Mouse (Mus musculus) liver, embryonic 14.5 days (tissue): ENCODE measurements around the gene P2rx1. TPM values are rescaled to one million over a fixed set of nuclear protein-coding genes. Genes with fewer than 3 reads are reported as not detected.
A peak's percentile ranks its signal among the peaks of the same experiment; 100 is the strongest.

Experiments used
- ATAC-seq: fragments of 200-750 bp; cut with Nextera tagmentation; 2 replicates; pipeline ENCODE4 v1.8.0; 2017; ENCODE audit warnings: moderate number of reproducible peaks, mild to moderate bottlenecking, moderate library complexity; ENCODE audit not compliant: insufficient read depth
- DNase-seq, 3 experiments: peaks; one replicate each; pipeline ENCODE4 v3.0.0-alpha.2; 2012 to 2013; ENCODE audit warnings: low read depth in 3 of 3, low spot score in 3 of 3
- H3K27ac ChIP-seq: fragments of 300-500 bp; sonication (generic); 2 replicates; pipeline ENCODE4 v1.5.1; 2014; ENCODE audit warnings: moderate library complexity, mild to moderate bottlenecking, control low read depth, inconsistent platforms
- H3K27me3 ChIP-seq: fragments of 300-500 bp; sonication (generic); 2 replicates; pipeline ENCODE4 v1.6.1; 2014; ENCODE audit warnings: mild to moderate bottlenecking, low read length, moderate library complexity; ENCODE audit not compliant: control insufficient read depth, insufficient read depth
- H3K36me3 ChIP-seq: fragments of 300-500 bp; sonication (generic); replicated peaks from 2 replicates; pipeline ENCODE4 v1.6.1; 2014; ENCODE audit warnings: low read depth; ENCODE audit not compliant: control insufficient read depth, insufficient read depth
- H3K4me1 ChIP-seq, 2 experiments: fragments of 200-500 bp in 1 of 2; fragments of 300-500 bp in 1 of 2; sonication (generic) in 1 of 2; replicated peaks; 2 replicates each; pipeline ENCODE4 v1.6.1; 2012 to 2014; ENCODE audit warnings: antibody characterized with exemption in 1 of 2, inconsistent platforms in 1 of 2, low read length in 1 of 2; ENCODE audit not compliant: control insufficient read depth in 2 of 2, insufficient read depth in 2 of 2
- H3K4me2 ChIP-seq: fragments of 300-500 bp; sonication (generic); 2 replicates; pipeline ENCODE4 v1.6.1; 2014; ENCODE audit warnings: low read depth, mild to moderate bottlenecking, control low read depth, moderate library complexity
- H3K4me3 ChIP-seq, 2 experiments: fragments of 200-500 bp in 1 of 2; fragments of 300-500 bp in 1 of 2; sonication (generic) in 1 of 2; 2 replicates each; pipeline ENCODE4 v1.5.1; 2012 to 2014; ENCODE audit warnings: low read depth in 2 of 2, low read length in 2 of 2, mild to moderate bottlenecking in 2 of 2, control low read depth in 1 of 2, inconsistent platforms in 1 of 2, moderate library complexity in 1 of 2; ENCODE audit not compliant: insufficient read depth in 1 of 2
- H3K9ac ChIP-seq: fragments of 300-500 bp; sonication (generic); replicated peaks from 2 replicates; pipeline ENCODE4 v1.6.1; 2014; ENCODE audit warnings: mild to moderate bottlenecking, control low read depth, moderate library complexity
- H3K9me3 ChIP-seq: fragments of 300-500 bp; sonication (generic); 2 replicates; pipeline ENCODE4 v1.6.1; 2016; ENCODE audit warnings: low read length, mixed read lengths; ENCODE audit not compliant: control insufficient read depth
- CTCF ChIP-seq: IDR thresholded peaks from 2 replicates; pipeline ENCODE4 v1.5.1; 2016; ENCODE audit warnings: antibody characterized with exemption, low read depth, control low read depth
- EP300 ChIP-seq: IDR thresholded peaks from 2 replicates; pipeline ENCODE4 v1.6.1; 2016; ENCODE audit warnings: antibody characterized with exemption, low read depth
- WGBS: fragments of 180-500 bp; shearing (Covaris S2); extraction: QIAGEN DNeasy Blood & Tissue Kit; methylation state at CpG from one replicate; pipeline ENCODE4 v1.1.7; 2014; ENCODE audit not compliant: insufficient replicate concordance; 5-methylcytosine and 5-hydroxymethylcytosine counted together
- polyA plus RNA-seq, 2 experiments: library from polyadenylated mRNA; depleted of rRNA in 1 of 2; stranded (reverse) in 1 of 2; unstranded in 1 of 2; fragments of >200 nt; fragmentation: Nextera tagmentation in 1 of 2; extraction: Ambion mirVana in 1 of 2; gene quantifications; 2 replicates each; pipeline versions ENCODE4 v1.2.1 to v1.2.3; 2012 to 2014

The P2rx1 gene
- polyA plus RNA-seq, 2 experiments: 4.6 to 6.8 TPM

GRCm38 (mm10) chr11:72953440-72954151 is 45.3 kb upstream of the P2rx1 start:
- Histone ChIP-seq H3K36me3 (no peaks in the 10 kb centered on the region), H3K4me2 (no peak overlapping the region), H3K4me3 (no peak overlapping the region), H3K27me3 (no peaks in the 10 kb centered on the region), H3K9ac (no peak overlapping the region), H3K27ac (no peak overlapping the region), H3K9me3 (no peaks in the 10 kb centered on the region), H3K4me1 (peaks cover 0 to 26% of the 10 kb centered on the region in 2 experiments; a peak in 2 of 4 replicates)
- 50% methylated on average over 4 of the region's 4 CpGs for WGBS
- ATAC-seq (no peak), DNase-seq (no peak)
- TF ChIP-seq CTCF (no peak), EP300 (no peak)

- Histone ChIP-seq H3K4me3 (no peak overlapping the region), H3K27me3 (no peaks in the 10 kb centered on the region), H3K4me2 (no peak overlapping the region), H3K4me1 (peaks cover 0 to 26% of the 10 kb centered on the region in 2 experiments; a peak in 2 of 4 replicates), H3K36me3 (no peaks in the 10 kb centered on the region), H3K9ac (no peak overlapping the region), H3K9me3 (no peaks in the 10 kb centered on the region), H3K27ac (no peak overlapping the region)
- TF ChIP-seq EP300: no peak
- TF ChIP-seq CTCF: no peak
- no peak for ATAC-seq
- no peak for DNase-seq
- WGBS: 59% methylated on average over 4 of the region's 4 CpGs
These were observed 44.7 kb upstream of the P2rx1 start for GRCm38 (mm10) chr11:72954216-72954615.

GRCm38 (mm10) chr11:72955339-72955974 is 43.4 kb upstream of the P2rx1 start:
- DNase-seq (no peak), ATAC-seq (peak; percentile 33; the same call in 1 of the 2 replicates)
- WGBS: 12% methylated on average over 5 of the region's 5 CpGs
- no peak overlapping the region for H3K27ac ChIP-seq
- H3K27me3 ChIP-seq: no peaks in the 10 kb centered on the region; the same call in 1 of the 2 replicates
- TF ChIP-seq CTCF (no peak), EP300 (no peak)
- H3K4me1 ChIP-seq: peaks cover 0 to 26% of the 10 kb centered on the region in 2 experiments; a peak in 2 of 4 replicates
- H3K9me3 ChIP-seq: no peaks in the 10 kb centered on the region
- no peak overlapping the region for H3K4me2 ChIP-seq
- H3K4me3 ChIP-seq: no peak overlapping the region
- H3K9ac ChIP-seq: no peak overlapping the region
- no peaks in the 10 kb centered on the region for H3K36me3 ChIP-seq

GRCm38 (mm10) chr11:72957318-72957717 is 41.6 kb upstream of the P2rx1 start:
- no peak overlapping the region for H3K9ac ChIP-seq
- no peak overlapping the region for H3K27ac ChIP-seq
- no peak for ATAC-seq
- no peak overlapping the region for H3K4me3 ChIP-seq
- TF ChIP-seq CTCF: no peak
- no peak for TF ChIP-seq EP300
- no peak overlapping the region for H3K4me2 ChIP-seq
- peaks cover 7% of the 10 kb centered on the region for H3K27me3 ChIP-seq
- no peak for DNase-seq
- H3K36me3 ChIP-seq: no peaks in the 10 kb centered on the region
- H3K9me3 ChIP-seq: no peaks in the 10 kb centered on the region
- H3K4me1 ChIP-seq: peaks cover 4 to 22% of the 10 kb centered on the region in 2 experiments
- 14% methylated on average over 2 of the region's 2 CpGs for WGBS
